Mouse (Mus musculus) G1E (cell line): ENCODE data around the gene Otud7b.

Experiments used
- CTCF ChIP-seq: IDR thresholded peaks from 2 replicates; pipeline ENCODE4 v1.5.1; 2012; ENCODE audit warnings: low read depth, low read length, inconsistent platforms, mixed read lengths
- GATA1 ChIP-seq: IDR thresholded peaks from 2 replicates; pipeline ENCODE4 v1.6.1; 2012; ENCODE audit warnings: borderline replicate concordance, low read length, inconsistent platforms, mixed read lengths
- TAL1 ChIP-seq: conservative IDR thresholded peaks from 2 replicates; pipeline ENCODE4 v1.6.1; 2012; ENCODE audit warnings: low read depth, low read length, inconsistent platforms, mixed read lengths

DNA sequence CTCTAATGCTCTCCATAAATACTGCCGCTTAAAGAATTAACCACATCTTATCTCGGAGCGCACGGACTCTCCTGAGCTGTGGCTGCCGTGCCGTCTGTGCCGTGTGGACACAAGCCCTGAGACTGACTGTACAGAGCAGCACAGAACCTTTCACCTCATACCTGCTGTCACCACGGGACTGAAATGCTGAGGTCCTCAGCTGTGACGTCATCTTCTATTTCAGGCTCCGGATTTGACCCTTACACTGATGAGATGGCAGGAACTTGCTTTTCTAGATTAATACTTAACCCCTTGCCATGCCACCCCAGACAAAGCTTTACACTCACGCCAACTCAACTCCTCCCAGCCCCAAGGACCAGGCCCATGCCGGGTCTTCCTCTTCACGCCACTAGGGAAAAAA lies 10.1 kb upstream of the Otud7b start:
- TF ChIP-seq CTCF (no peak), TAL1 (no peak), GATA1 (no peak)
